Mouse (Mus musculus) testis, postnatal 14 days (tissue): ENCODE results near the gene Ccl20.

Experiments used
- DNase-seq: peaks from one replicate; pipeline ENCODE4 v3.0.0; 2021; ENCODE audit warnings: low spot score

The Ccl20 gene

GRCm38 (mm10) chr1:83138721-83139120 is 22.2 kb downstream of the Ccl20 start:
- DNase-seq: no peak

GRCm38 (mm10) chr1:83141510-83141909 is 24.9 kb downstream of the Ccl20 start:
- DNase-seq: no peak

- DNase-seq: no peak
Observed at GRCm38 (mm10) chr1:83142055-83142454, 25.5 kb downstream of the Ccl20 start.

GRCm38 (mm10) chr1:83146547-83146946 is 30.0 kb downstream of the Ccl20 start:
- no peak for DNase-seq

GRCm38 (mm10) chr1:83150227-83150626 is 33.7 kb downstream of the Ccl20 start:
- no peak for DNase-seq

- no peak for DNase-seq
Observed at GRCm38 (mm10) chr1:83152961-83153360, 36.4 kb downstream of the Ccl20 start.

- no peak for DNase-seq
Observed at GRCm38 (mm10) chr1:83156876-83157275, 40.3 kb downstream of the Ccl20 start.

- DNase-seq: peak; percentile 71
Observed at GRCm38 (mm10) chr1:83159603-83160002, 43.0 kb downstream of the Ccl20 start, which contains the start of gene Daw1. TSS of gene Daw1 (plus strand) at chr1:83159752.

GRCm38 (mm10) chr1:83161658-83162057 is 45.1 kb downstream of the Ccl20 start:
- DNase-seq: no peak

GRCm38 (mm10) chr1:83164027-83164426 is 47.5 kb downstream of the Ccl20 start:
- DNase-seq: no peak
